Mouse (Mus musculus): ENCODE measurements around the gene Plscr5. TPM values are rescaled to one million over a fixed set of nuclear protein-coding genes. Genes with fewer than 3 reads are reported as not detected.
"Not testable (repeated sequence)": the region's sequence is repeated elsewhere in the genome, so short reads cannot be mapped to it uniquely, and the experiment has no call there.

Plscr5 gene
- not detected in 2 replicates for polyA plus RNA-seq (2016; fragmentation: Nextera tagmentation; extraction: Ambion mirVana)

DNA sequence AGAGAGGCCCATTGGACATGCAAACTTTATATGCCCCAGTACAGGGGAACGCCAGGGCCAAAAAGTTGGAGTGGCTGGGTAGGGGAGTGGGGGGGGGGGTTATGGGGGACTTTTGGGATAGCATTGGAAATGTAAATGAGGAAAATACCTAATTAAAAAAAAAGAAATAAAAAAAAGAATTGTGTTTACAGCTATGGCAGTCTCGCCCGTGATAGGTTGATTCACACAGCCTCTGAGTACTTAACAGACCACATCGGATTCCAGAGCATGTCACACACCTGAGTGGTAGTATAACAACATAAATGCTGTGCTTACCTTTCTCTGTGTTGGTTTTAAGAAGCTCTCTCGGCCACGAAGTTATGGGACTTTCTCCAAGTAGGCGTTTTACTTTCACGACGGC is at the start of gene Plscr5:
Gene Plscr5, plus strand, starts transcription at position 301 of the 400 bp plus-strand sequence.
- H3K4me3 ChIP-seq (replicated peaks); H3K27me3 ChIP-seq; H3K27ac ChIP-seq; H3K9me3 ChIP-seq; H3K4me2 ChIP-seq; H3K36me3 ChIP-seq; ATAC-seq (ENCODE audit: insufficient number of reproducible peaks, insufficient read depth, low FRiP score, low TSS enrichment, low read depth); H3K9ac ChIP-seq (replicated peaks); H3K4me1 ChIP-seq (replicated peaks): not testable (repeated sequence)
- WGBS, result 72% methylated on average over 9 of the region's 9 CpGs

DNA sequence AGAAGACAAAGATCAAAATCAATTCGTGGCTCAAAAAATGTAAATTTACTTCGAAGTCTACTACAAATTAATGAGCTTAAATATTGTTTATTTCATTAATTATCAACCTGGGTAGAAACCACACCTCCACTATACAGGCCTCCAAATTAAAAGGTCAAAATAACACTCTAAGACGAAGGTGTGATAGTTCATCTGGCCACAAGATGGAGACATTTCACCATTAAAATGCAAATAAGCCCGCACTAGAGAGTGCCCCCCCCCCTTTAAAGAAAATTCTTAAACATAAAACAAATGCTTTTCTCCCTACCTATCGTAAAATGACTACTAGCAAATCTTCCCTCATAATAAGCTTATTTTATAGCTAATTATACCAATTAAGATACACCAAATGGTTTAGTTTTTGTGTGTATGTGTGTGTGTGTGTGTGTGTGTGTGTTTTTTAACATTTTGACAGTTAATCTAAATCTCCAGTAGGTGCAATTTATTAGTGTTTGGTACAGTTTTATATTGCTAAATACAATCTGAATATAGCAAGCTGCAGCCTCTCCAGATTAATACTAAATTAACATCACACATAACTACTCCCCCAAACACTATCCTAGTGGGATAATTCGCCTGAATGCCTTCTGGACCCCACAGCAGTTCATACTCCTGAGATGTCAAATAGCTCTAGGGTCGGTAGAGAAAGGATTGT is 45.0 kb upstream of the Plscr5 start:
- no peaks in the 10 kb centered on the region for H3K36me3 ChIP-seq
- H3K4me1 ChIP-seq (replicated peaks), result no peaks in the 10 kb centered on the region
- no peak overlapping the region for H3K27ac ChIP-seq
- ATAC-seq (ENCODE audit: insufficient number of reproducible peaks, insufficient read depth, low FRiP score, low TSS enrichment, low read depth), result no peak
- H3K4me3 ChIP-seq (replicated peaks), result no peak overlapping the region
- WGBS, result 21% methylated on average over 7 of the region's 7 CpGs
- H3K27me3 ChIP-seq, result no peaks in the 10 kb centered on the region
- no peaks in the 10 kb centered on the region for H3K9me3 ChIP-seq
- H3K4me2 ChIP-seq, result no peak overlapping the region
- H3K9ac ChIP-seq (replicated peaks), result no peak overlapping the region

DNA sequence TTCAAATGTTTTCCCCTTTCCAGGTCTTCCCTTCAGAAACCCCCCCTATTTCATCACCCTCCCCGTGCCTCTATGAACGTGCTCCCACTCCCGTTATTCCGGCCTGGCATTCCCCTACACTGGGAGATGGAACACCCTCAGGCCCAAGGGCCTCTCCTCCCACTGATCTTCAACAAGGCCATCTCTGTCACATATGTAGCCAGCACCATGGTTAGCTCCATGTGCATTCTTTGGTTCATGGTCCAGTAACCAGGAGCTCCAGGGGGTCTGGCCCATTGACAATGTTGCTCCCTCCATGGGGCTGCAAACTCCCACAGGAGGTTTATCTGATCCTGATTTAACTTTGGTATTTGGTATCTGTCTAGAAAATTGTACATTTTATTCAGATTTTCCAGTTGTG is 30.5 kb upstream of the Plscr5 start:
- Histone ChIP-seq H3K36me3 (no peaks in the 10 kb centered on the region), H3K4me2 (no peak overlapping the region), H3K4me3 (replicated peaks) (no peak overlapping the region), H3K9me3 (no peaks in the 10 kb centered on the region), H3K27ac (no peak overlapping the region), H3K4me1 (replicated peaks) (no peaks in the 10 kb centered on the region), H3K9ac (replicated peaks) (no peak overlapping the region), H3K27me3 (no peaks in the 10 kb centered on the region)
- no peak for ATAC-seq (ENCODE audit: insufficient number of reproducible peaks, insufficient read depth, low FRiP score, low TSS enrichment, low read depth)
- 89% methylated on average over 4 of the region's 4 CpGs for WGBS

DNA sequence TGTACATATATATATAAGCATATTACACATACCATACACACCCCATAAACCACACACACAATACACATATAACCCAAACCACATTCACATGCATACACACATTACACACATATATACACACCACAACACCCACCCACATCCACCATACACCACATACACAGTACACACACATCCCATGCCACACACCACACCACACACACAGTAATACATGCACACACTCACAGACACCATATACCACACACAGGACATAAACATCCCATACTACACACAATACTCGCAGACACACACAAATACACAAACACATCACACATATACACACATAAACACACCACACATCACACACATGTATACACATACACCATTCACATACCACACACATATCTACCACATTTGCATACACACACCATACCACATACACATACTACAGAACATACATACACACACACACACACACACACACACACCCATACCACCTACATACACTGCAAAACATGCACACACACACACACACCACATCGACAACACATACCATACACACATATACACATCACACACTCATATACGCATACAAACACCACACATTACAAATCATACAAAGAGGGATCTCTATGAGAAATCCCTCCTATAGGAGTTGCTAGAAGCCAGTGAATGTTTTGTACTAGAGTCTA is 19.3 kb upstream of the Plscr5 start:
- Histone ChIP-seq H3K4me2 (no peak overlapping the region), H3K27me3 (no peaks in the 10 kb centered on the region), H3K27ac (no peak overlapping the region), H3K4me1 (replicated peaks) (no peaks in the 10 kb centered on the region), H3K36me3 (no peaks in the 10 kb centered on the region), H3K4me3 (replicated peaks) (no peak overlapping the region), H3K9ac (replicated peaks) (no peak overlapping the region), H3K9me3 (no peaks in the 10 kb centered on the region)
- WGBS, result 89% methylated on average over 3 of the region's 3 CpGs
- ATAC-seq (ENCODE audit: insufficient number of reproducible peaks, insufficient read depth, low FRiP score, low TSS enrichment, low read depth), result peak; percentile 63; the same call in 1 of the 2 replicates

DNA sequence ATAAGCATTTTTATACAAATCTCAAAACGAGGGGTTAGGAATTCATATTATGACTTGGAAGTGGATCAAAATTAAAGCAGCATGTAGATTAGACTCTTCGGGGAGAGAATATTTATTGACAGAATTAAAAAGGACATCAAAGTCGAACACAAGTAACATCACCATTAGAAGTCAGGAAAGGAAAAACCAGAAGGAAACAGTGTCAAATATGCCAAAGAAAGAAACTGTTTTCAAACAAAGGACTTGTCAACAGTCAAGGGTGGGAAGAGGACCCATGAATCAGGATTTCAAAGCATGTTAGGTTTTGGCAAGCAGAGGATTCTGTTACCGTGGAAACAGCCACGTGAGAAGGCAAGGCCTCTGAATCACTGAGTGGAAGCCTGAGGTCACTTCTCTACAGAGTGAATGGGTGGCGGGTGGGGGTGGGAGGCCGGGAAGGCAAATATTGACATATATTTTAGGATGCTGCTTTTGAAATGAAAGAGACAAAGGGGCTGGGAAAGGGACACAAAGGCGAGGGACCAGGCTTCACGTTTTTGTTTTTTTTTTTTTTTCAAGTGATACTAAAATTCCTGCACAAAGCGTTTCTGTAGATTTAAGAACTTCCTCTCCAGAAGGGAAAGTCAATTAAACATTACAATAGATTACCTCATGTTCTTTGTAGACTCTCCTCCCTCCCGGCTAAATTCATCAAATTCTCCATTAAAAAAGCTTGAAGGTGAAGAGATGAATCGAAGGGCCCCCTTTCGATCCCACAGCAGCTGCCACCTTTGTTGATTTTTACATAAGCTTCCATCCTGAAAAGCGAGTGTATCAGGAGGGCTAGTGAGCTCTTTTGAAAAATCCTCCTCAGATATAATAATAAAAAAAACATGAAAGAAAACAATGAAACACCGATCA is 18.3 kb upstream of the Plscr5 start:
- Histone ChIP-seq H3K9me3 (no peaks in the 10 kb centered on the region), H3K27ac (no peak overlapping the region), H3K9ac (replicated peaks) (no peak overlapping the region), H3K4me1 (replicated peaks) (no peaks in the 10 kb centered on the region), H3K27me3 (no peaks in the 10 kb centered on the region), H3K4me2 (no peak overlapping the region), H3K4me3 (replicated peaks) (no peak overlapping the region), H3K36me3 (no peaks in the 10 kb centered on the region)
- WGBS, result 69% methylated on average over 15 of the region's 15 CpGs
- ATAC-seq (ENCODE audit: insufficient number of reproducible peaks, insufficient read depth, low FRiP score, low TSS enrichment, low read depth), result no peak

DNA sequence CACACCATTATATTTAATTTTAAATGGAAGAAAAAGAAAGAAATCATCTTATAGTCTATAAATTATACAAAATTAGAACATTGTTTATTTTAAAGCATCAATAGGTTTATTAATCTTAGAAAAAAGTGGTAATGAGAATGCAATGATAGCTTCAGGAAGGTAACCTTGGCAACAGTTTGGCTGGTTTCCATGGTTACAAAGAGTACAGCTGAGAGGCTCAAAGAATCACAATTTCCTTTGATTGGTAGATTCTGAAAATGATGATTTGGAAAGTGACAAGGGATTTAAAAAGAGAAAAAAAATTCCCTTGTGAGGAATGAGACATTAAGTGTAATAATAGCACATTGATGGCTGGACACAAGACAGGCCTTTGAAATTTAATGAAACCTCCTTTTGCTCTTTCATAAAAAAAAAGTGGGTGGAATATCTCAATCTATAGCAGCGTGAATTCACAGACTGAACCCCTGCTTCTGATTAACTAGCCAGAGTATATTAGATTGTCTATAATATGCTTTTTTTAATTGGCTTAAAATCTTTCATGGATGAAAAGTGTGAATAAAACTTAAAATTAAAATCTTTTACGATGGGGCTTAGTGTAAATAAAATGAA is 13.8 kb upstream of the Plscr5 start:
- Histone ChIP-seq H3K27ac (no peak overlapping the region), H3K4me3 (replicated peaks) (no peak overlapping the region), H3K4me2 (no peak overlapping the region), H3K4me1 (replicated peaks) (no peaks in the 10 kb centered on the region), H3K36me3 (no peaks in the 10 kb centered on the region), H3K27me3 (no peaks in the 10 kb centered on the region), H3K9me3 (no peaks in the 10 kb centered on the region), H3K9ac (replicated peaks) (no peak overlapping the region)
- no peak for ATAC-seq (ENCODE audit: insufficient number of reproducible peaks, insufficient read depth, low FRiP score, low TSS enrichment, low read depth)
- WGBS, result 83% methylated on average over 2 of the region's 2 CpGs

DNA sequence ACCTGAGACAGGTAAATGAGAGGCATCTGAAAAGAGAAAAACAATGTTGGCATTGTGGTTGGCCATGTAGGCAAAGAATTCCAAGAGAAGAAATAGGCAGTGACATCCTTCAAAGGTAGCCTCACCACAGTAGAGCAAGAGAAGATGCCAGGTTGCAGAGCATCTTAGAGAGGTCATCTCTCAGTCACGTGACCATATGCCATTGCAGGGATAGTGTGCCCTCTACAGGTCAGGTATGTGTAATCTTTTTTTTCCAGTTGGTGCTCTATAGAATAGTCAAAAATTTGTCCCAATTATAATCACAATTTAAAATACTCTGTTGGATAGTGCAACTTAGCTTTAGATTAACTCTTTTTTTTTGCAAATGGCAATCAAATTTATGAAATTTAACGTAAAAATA is 1.4 kb upstream of the Plscr5 start:
- Histone ChIP-seq H3K27me3 (no peaks in the 10 kb centered on the region), H3K4me2 (no peak overlapping the region), H3K9me3 (no peaks in the 10 kb centered on the region), H3K27ac (no peak overlapping the region), H3K4me1 (replicated peaks) (no peaks in the 10 kb centered on the region), H3K4me3 (replicated peaks) (no peak overlapping the region), H3K36me3 (no peaks in the 10 kb centered on the region), H3K9ac (replicated peaks) (no peak overlapping the region)
- no peak for ATAC-seq (ENCODE audit: insufficient number of reproducible peaks, insufficient read depth, low FRiP score, low TSS enrichment, low read depth)
- WGBS, result 85% methylated on average over 2 of the region's 2 CpGs

DNA sequence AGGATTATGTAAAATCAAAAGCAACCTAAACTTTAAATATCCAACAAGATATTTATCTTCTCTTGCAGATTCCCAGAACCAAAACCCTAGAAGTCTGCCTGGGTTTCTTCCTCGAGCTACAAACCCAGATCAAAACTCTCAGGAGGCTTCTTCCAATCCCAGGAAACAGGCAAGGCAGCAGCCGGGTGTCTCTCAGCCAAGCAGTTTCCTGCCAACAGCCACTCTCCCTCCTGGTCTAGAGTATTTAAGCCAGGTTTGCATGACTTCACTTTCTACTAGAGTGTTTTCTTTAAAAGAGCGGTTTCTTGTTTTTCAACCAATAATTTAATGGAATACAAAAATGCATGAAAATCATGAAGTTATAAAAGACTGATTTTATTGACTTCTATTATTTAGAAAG is 5.7 kb downstream of the Plscr5 start:
- no peaks in the 10 kb centered on the region for H3K9me3 ChIP-seq
- no peaks in the 10 kb centered on the region for H3K27me3 ChIP-seq
- H3K9ac ChIP-seq (replicated peaks), result no peak overlapping the region
- no peak overlapping the region for H3K4me2 ChIP-seq
- H3K4me1 ChIP-seq (replicated peaks), result no peaks in the 10 kb centered on the region
- 52% methylated on average over 3 of the region's 3 CpGs for whole genome bisulfite sequencing
- no peak for ATAC-seq (ENCODE audit: insufficient number of reproducible peaks, insufficient read depth, low FRiP score, low TSS enrichment, low read depth)
- H3K4me3 ChIP-seq (replicated peaks), result no peak overlapping the region
- H3K36me3 ChIP-seq, result no peaks in the 10 kb centered on the region
- no peak overlapping the region for H3K27ac ChIP-seq

DNA sequence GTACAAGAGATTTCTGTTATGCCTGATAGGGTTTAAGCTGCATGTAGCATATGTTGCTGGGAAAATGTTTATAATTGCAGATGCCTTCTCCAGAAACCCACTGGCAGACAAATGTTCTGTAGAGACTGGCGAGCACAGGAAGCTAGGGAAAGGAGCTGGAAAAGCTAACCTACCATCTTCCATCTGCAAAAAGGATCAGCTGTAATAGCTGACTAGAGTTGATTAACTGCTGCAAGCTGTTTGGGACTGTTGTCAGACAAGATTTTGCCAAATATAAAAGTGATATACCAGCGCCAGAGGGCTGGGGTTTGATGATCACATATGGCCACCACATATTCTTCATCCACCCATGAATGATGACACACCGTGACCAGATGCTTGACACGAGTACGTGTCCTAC is 6.8 kb downstream of the Plscr5 start:
- Histone ChIP-seq H3K36me3 (no peaks in the 10 kb centered on the region), H3K9me3 (no peaks in the 10 kb centered on the region), H3K4me3 (replicated peaks) (no peak overlapping the region), H3K27me3 (no peaks in the 10 kb centered on the region), H3K27ac (no peak overlapping the region), H3K9ac (replicated peaks) (no peak overlapping the region), H3K4me2 (no peak overlapping the region), H3K4me1 (replicated peaks) (0 out of 2 replicates have a peak, but pooled peaks cover 3% of the 10 kb centered on the region)
- ATAC-seq (ENCODE audit: insufficient number of reproducible peaks, insufficient read depth, low FRiP score, low TSS enrichment, low read depth), result no peak
- WGBS, result 79% methylated on average over 5 of the region's 5 CpGs

DNA sequence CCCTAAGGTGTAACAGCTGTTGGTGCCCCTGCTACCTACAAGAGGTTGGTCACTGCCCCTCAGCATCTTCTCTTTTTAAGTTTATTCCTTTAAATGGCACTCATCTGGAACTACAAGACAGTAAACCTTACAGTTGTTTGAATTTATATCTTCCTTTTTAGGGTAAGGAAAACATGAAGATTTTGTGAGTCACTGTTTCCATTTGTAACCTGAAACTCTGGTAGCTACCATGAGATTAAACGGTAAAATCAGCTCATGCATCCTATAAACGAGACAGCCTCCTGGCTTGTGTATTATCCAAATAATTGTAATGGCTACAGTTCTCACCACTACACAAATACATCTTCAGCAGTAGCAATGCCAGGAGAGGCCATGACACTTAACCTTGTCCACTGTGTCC is 11.7 kb downstream of the Plscr5 start:
- Histone ChIP-seq H3K9ac (replicated peaks) (no peak overlapping the region), H3K27me3 (no peaks in the 10 kb centered on the region), H3K9me3 (no peaks in the 10 kb centered on the region), H3K4me1 (replicated peaks) (0 out of 2 replicates have a peak, but pooled peaks cover 3% of the 10 kb centered on the region), H3K27ac (no peak overlapping the region), H3K4me2 (no peak overlapping the region), H3K4me3 (replicated peaks) (no peak overlapping the region), H3K36me3 (no peaks in the 10 kb centered on the region)
- WGBS, result 31% methylated on average over 2 of the region's 2 CpGs
- no peak for ATAC-seq (ENCODE audit: insufficient number of reproducible peaks, insufficient read depth, low FRiP score, low TSS enrichment, low read depth)

DNA sequence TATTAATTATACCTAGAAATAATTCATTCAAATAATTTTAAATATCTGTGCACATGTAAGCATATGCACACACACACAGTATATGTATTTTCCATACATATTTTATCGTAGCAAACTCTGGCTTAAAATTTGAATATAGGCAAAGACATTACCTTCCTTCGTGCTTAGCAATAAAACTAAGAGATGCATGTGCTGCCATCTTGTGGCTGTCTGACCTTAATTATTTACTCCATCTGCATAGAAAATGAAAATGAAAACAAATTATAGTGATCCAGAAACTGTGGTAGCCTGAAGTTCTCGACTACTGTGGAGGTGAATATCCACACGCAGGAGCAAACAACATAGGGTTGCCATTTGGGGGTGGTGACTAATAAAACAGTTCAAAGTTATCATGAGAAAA is 14.6 kb downstream of the Plscr5 start:
- H3K4me1 ChIP-seq (replicated peaks), result 0 out of 2 replicates have a peak, but pooled peaks cover 3% of the 10 kb centered on the region
- 53% methylated on average over 4 of the region's 4 CpGs for WGBS
- no peak overlapping the region for H3K9ac ChIP-seq (replicated peaks)
- no peaks in the 10 kb centered on the region for H3K9me3 ChIP-seq
- H3K4me3 ChIP-seq (replicated peaks), result no peak overlapping the region
- no peak overlapping the region for H3K27ac ChIP-seq
- H3K4me2 ChIP-seq, result no peak overlapping the region
- ATAC-seq (ENCODE audit: insufficient number of reproducible peaks, insufficient read depth, low FRiP score, low TSS enrichment, low read depth), result no peak
- no peaks in the 10 kb centered on the region for H3K36me3 ChIP-seq
- H3K27me3 ChIP-seq, result no peaks in the 10 kb centered on the region

Measured in limb, embryonic 12.5 days (tissue).